Mouse (Mus musculus): ENCODE measurements at regions not wholly inside any gene's neighbourhood (a gene's known extent, or its start where the extent isn't known, plus 50 kb on each side); places are given as distances from the start of the nearest gene placed in this dataset.

GRCm38 (mm10) chr13:19874621-19875249 is 50.7 kb upstream of the Gpr141 start:
- no peak for ATAC-seq
- H3K36me3 ChIP-seq = no peaks in the 10 kb centered on the region
- H3K4me3 ChIP-seq (replicated peaks) = no peak overlapping the region
- H3K4me1 ChIP-seq (replicated peaks) = no peaks in the 10 kb centered on the region
- 80% methylated on average over 7 of the region's 7 CpGs for WGBS
- H3K9me3 ChIP-seq = no peaks in the 10 kb centered on the region
- no peak overlapping the region for H3K9ac ChIP-seq
- H3K27me3 ChIP-seq (replicated peaks) = no peaks in the 10 kb centered on the region
- no peak overlapping the region for H3K4me2 ChIP-seq (replicated peaks)
- H3K27ac ChIP-seq = no peak overlapping the region

All from intestine, embryonic 15.5 days (tissue).